Mouse (Mus musculus) G1E-ER4 (cell line): ENCODE results near the gene Parp16. TPM values are rescaled to one million over a fixed set of nuclear protein-coding genes. Genes with fewer than 3 reads are reported as not detected.

Experiments used
- GATA1 ChIP-seq: IDR thresholded peaks from one replicate; pipeline ENCODE4 v1.8.0; 2012; ENCODE audit warnings: low read length, inconsistent platforms
- polyA plus RNA-seq: library from polyadenylated mRNA; stranded (reverse); fragments of >175 nt; gene quantifications from 2 replicates; pipeline ENCODE4 v1.2.3, GENCODE M21; 2012

Gene Parp16
- polyA plus RNA-seq, 1 experiment: 14.4 TPM

DNA sequence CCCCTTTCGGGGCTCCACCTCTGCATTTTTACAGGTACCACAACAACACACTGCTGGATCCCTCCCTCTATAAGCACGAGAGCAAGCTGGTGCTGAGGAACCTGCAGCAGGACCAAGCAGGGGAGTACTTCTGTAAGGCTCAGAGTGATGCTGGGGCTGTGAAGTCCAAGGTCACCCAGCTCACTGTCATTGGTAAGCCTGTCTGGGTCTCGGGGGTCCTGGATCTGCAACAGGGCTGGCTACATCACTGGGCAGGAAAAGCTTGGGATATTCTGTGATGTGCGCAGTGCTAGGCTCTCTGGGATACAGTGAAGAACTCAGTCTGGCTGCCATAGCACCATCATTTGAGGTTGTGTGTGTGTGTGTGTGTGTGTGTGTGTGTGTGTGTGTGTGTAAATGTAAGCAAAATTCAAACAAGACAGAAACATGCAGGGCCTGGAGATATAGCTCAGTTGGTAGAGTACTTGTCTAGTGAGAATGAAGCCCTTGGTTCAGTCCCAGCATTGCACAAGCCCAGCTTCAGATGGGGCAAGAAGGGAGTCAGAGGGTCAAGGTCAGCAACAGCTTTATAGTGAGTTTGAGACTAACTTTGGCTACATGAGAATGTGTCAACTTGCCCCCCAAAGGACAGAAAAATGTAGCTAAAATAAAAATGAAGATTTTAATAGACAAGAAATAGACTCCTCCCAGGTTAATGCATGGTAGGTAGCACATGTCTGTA lies 80.8 kb downstream of the Parp16 start:
- TF ChIP-seq GATA1: no peak

- TF ChIP-seq GATA1: no peak
Observed at GRCm38 (mm10) chr9:65281536-65282151, 86.5 kb downstream of the Parp16 start.

DNA sequence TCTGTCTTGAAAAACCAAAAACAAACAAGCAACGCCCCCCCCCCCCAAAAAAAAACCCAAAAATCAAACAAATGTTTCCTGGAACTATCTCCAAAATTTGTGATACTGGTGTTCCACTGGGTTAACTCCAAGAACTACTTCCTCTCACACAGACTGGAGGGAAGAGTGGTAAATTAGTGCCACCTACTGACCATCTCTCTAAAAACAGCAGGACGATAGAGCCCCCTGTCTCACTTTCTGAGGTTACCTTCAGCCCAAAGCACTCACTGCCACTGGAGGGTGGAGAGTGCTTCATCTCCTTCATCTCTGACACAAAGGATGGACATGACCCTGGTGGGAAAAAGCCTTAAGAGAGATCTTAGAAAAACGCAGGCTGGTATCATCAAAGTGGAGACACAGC lies 88.1 kb downstream of the Parp16 start:
- TF ChIP-seq GATA1: no peak

Other genes with a start within 250 kb of the Parp16 start
- 0.01 TPM in 1 of 2 replicates, not detected in the other for gene Slc24a1, start 243.7 kb upstream of the Parp16 start, polyA plus RNA-seq
- 37.6 and 48.5 TPM in 2 replicates for gene Ints14, start 234.4 kb upstream of the Parp16 start, polyA plus RNA-seq
- 3.7 and 5.0 TPM in 2 replicates for gene Hacd3, start 173.7 kb upstream of the Parp16 start, polyA plus RNA-seq
- gene Dpp8, start 162.9 kb upstream of the Parp16 start, polyA plus RNA-seq: 11.3 and 14.5 TPM in 2 replicates
- 0.01 TPM in 1 of 2 replicates, not detected in the other for gene Igdcc4, start 93.9 kb upstream of the Parp16 start, polyA plus RNA-seq
- gene Igdcc3, start 54.2 kb upstream of the Parp16 start, polyA plus RNA-seq: not detected in 2 replicates
- not detected in 2 replicates for gene Cilp, start 69.8 kb downstream of the Parp16 start, polyA plus RNA-seq
- gene Clpx, start 98.9 kb downstream of the Parp16 start, polyA plus RNA-seq: 19.2 and 25.8 TPM in 2 replicates
- 29.8 and 42.2 TPM in 2 replicates for gene Pdcd7, start 150.8 kb downstream of the Parp16 start, polyA plus RNA-seq
- 0.05 and 0.08 TPM in 2 replicates for gene Ubap1l, start 165.7 kb downstream of the Parp16 start, polyA plus RNA-seq
- not detected in 2 replicates for gene Kbtbd13, start 196.3 kb downstream of the Parp16 start, polyA plus RNA-seq
- gene Rasl12, start 203.2 kb downstream of the Parp16 start, polyA plus RNA-seq: not detected in 2 replicates
- gene Slc51b, start 227.6 kb downstream of the Parp16 start, polyA plus RNA-seq: not detected in 2 replicates
- gene Mtfmt, start 240.4 kb downstream of the Parp16 start, polyA plus RNA-seq: 8.3 and 11.7 TPM in 2 replicates